Mouse (Mus musculus) heart, adult 2 months (tissue): Measurements from ENCODE around the gene Gm38100. TPM values are rescaled to one million over a fixed set of nuclear protein-coding genes. Genes with fewer than 3 reads are reported as not detected.
A peak's percentile ranks its signal among the peaks of the same experiment; 100 is the strongest.

Experiments used
- DNase-seq, 2 experiments: peaks; one replicate each; pipeline ENCODE4 v3.0.0; 2021
- H3K27ac ChIP-seq: fragments of 200-600 bp; 2 replicates; pipeline ENCODE4 v1.8.1; 2022
- H3K27me3 ChIP-seq: fragments of 200-500 bp; 2 replicates; pipeline ENCODE4 v1.6.1; 2012; ENCODE audit warnings: mild to moderate bottlenecking, low read length, inconsistent platforms, mixed read lengths; ENCODE audit not compliant: control insufficient read depth, insufficient read depth
- H3K36me3 ChIP-seq: fragments of 200-500 bp; 2 replicates; pipeline ENCODE4 v1.6.1; 2012; ENCODE audit warnings: low read length, inconsistent platforms; ENCODE audit not compliant: control insufficient read depth, insufficient read depth
- H3K4me1 ChIP-seq: fragments of 200-500 bp; 2 replicates; pipeline ENCODE4 v1.6.1; 2011; ENCODE audit warnings: low read length; ENCODE audit not compliant: control insufficient read depth, insufficient read depth
- H3K4me3 ChIP-seq: fragments of 200-600 bp; 2 replicates; pipeline ENCODE4 v1.8.1; 2022
- H3K79me2 ChIP-seq: fragments of 200-500 bp; replicated peaks from 2 replicates; pipeline ENCODE4 v1.6.1; 2012; ENCODE audit warnings: mild to moderate bottlenecking, inconsistent platforms, low read length, moderate library complexity, mixed read lengths; ENCODE audit not compliant: control insufficient read depth, insufficient read depth
- H3K9ac ChIP-seq: fragments of 200-500 bp; 2 replicates; pipeline ENCODE4 v1.6.1; 2012; ENCODE audit warnings: low read depth, mild to moderate bottlenecking, control low read depth, inconsistent platforms, low read length, mixed read lengths
- CTCF ChIP-seq: fragments of 200-600 bp; IDR thresholded peaks from 2 replicates; pipeline ENCODE4 v1.8.1; 2022; ENCODE audit warnings: antibody characterized with exemption, mild to moderate bottlenecking, moderate library complexity
- EP300 ChIP-seq: fragments of 200-500 bp; IDR thresholded peaks from 2 replicates; pipeline ENCODE4 v1.6.1; 2011; ENCODE audit warnings: low read depth, low read length, control low read depth; ENCODE audit not compliant: insufficient read depth
- POLR2A ChIP-seq: fragments of 200-500 bp; IDR thresholded peaks from 2 replicates; pipeline ENCODE4 v1.6.1; 2011; ENCODE audit warnings: mild to moderate bottlenecking, low read depth, low read length, control low read depth; ENCODE audit not compliant: insufficient read depth
- WGBS: fragments of 180-500 bp; shearing (Covaris S2); methylation state at CpG from one replicate; pipeline ENCODE4 v1.1.7; 2018; 5-methylcytosine and 5-hydroxymethylcytosine counted together
- intact Hi-C: fragments of 180-260 bp; cut with DNase I; formaldehyde crosslinking; loops from one replicate; pipeline ENCODE4 v1.15.1; 2025
- polyA plus RNA-seq: library from polyadenylated mRNA; depleted of rRNA; stranded (reverse); fragments of >200 nt; gene quantifications from 2 replicates; pipeline ENCODE4 v1.2.3, GENCODE M21; 2012
- total RNA-seq, 2 experiments: library from RNA; stranded (reverse); gene quantifications; 2 replicates each; pipeline ENCODE4 v1.2.3; 2021

Gm38100 gene
- total and polyA plus RNA-seq, 3 experiments: not detected

DNA sequence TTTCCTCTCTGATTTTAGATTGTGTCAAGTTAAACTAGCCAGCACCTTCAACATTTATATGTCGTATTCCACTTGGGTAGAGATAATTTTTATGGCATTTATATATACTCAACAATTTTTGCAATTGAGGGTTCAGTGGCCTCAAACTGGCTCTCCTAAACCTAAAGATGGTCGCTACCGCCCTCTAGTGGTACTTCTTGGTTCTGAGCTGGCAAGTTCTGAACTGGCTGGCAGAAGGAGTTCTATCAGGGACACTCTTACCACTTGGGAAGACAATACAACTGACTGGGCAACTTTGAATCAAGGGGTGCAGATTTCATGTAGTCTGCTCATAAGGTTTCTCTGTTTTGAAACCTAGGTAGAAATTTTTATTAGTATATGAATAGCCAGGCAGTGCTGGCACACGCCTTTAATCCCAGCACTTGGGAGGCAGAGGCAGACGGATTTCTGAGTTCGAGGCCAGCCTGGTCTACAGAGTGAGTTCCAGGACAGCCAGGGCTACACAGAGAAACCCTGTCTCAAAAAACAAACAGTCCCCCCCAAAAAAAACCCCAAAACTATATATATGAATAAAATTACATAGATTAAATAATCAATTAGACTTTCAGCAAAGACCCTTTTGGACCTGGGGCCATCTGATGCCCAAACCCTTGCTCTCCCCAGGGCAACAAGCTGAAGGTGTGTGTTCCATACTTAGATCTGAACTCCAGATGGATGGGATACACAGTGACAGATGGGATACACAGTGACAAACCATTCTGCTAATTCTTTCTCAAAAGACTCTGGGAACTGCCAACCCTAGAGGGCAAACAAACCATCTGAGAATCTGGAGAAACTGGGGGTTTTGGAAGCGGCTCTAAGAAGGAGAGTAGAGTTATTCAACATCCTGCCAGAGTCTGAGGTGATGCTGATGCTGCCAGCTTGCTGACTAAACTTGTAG is 4.0 kb downstream of the Gm38100 start:
- Histone ChIP-seq H3K9ac (no peak overlapping the region), H3K4me3 (no peak overlapping the region), H3K36me3 (no peaks in the 10 kb centered on the region), H3K79me2 (no peaks in the 10 kb centered on the region), H3K4me1 (no peaks in the 10 kb centered on the region), H3K27ac (no peak overlapping the region), H3K27me3 (no peaks in the 10 kb centered on the region)
- TF ChIP-seq CTCF (peak; percentile 96), POLR2A (no peak), EP300 (no peak)
- peak; percentile 56 to 78 for DNase-seq
- 44% methylated on average over 7 of the region's 7 CpGs for WGBS
- intact Hi-C loops: loop anchor here (5.0 to 10.0 kb wide), 5 partner anchors 252 to 1329 kb away; partner anchors contain the start of gene Fh1

- no peaks in the 10 kb centered on the region for H3K79me2 ChIP-seq
- H3K27ac ChIP-seq: no peak overlapping the region
- TF ChIP-seq POLR2A (no peak), CTCF (no peak), EP300 (no peak)
- WGBS: 83% methylated on average over 5 of the region's 5 CpGs
- no peaks in the 10 kb centered on the region for H3K36me3 ChIP-seq
- H3K9ac ChIP-seq: no peak overlapping the region
- intact Hi-C loops: no loop called here
- peaks cover 1% of the 10 kb centered on the region; the same call in 1 of the 2 replicates for H3K4me1 ChIP-seq
- H3K27me3 ChIP-seq: no peaks in the 10 kb centered on the region
- no peak overlapping the region for H3K4me3 ChIP-seq
- DNase-seq: peak in 1 of 2 experiments; percentile 10
Measured at GRCm38 (mm10) chr1:175931391-175931790, 11.3 kb downstream of the Gm38100 start.

DNA sequence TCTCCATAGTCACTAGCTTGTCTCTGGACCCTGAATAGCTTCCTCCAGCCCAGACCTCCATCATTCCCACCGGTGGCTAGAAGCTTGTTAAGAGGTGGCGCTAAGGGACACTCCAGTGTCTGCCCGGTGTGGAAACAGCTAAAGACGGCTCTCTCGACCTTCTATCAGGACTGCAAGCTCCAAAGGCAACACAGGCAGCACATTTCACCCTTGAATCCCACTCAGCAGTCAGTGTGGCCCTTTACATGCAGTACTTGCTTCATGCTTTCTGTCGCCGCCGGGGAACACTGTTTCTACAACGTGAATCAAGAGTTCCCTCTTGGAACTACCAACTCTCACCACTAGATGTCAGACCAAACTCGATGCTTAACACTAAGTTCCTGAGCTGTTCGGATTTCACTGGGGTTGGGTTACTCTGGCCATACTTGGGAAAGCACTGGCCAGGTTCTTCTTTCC is 16.2 kb downstream of the Gm38100 start:
- WGBS: 10% methylated on average over 11 of the region's 11 CpGs
- Histone ChIP-seq H3K27ac (no peak overlapping the region), H3K4me1 (peaks cover 1% of the 10 kb centered on the region; the same call in 1 of the 2 replicates), H3K27me3 (no peaks in the 10 kb centered on the region), H3K9ac (no peak overlapping the region), H3K4me3 (no peak overlapping the region), H3K36me3 (no peaks in the 10 kb centered on the region), H3K79me2 (no peaks in the 10 kb centered on the region)
- TF ChIP-seq CTCF (peak; percentile 89), EP300 (no peak)
- intact Hi-C loops: loop anchor here (1.0 to 5.0 kb wide), 3 partner anchors 286 to 926 kb away; no protein-coding TSS in a partner anchor
- peak; percentile 14 to 22 for DNase-seq

- TF ChIP-seq CTCF: no peak
- TF ChIP-seq EP300: no peak
- no peak for TF ChIP-seq POLR2A
- H3K27me3 ChIP-seq: no peaks in the 10 kb centered on the region
- no peak for DNase-seq
- peaks cover 1% of the 10 kb centered on the region; the same call in 1 of the 2 replicates for H3K4me1 ChIP-seq
- 82% methylated on average over 3 of the region's 3 CpGs for WGBS
- no peak overlapping the region for H3K4me3 ChIP-seq
- H3K79me2 ChIP-seq: no peaks in the 10 kb centered on the region
- H3K36me3 ChIP-seq: no peaks in the 10 kb centered on the region
- no peak overlapping the region for H3K9ac ChIP-seq
- no peak overlapping the region for H3K27ac ChIP-seq
- intact Hi-C loops: loop anchor here (5.0 kb wide), 1 partner anchor 284 kb away; no protein-coding TSS in a partner anchor
Measured at GRCm38 (mm10) chr1:175938731-175939130, 18.6 kb downstream of the Gm38100 start.

- Histone ChIP-seq H3K9ac (no peak overlapping the region), H3K27me3 (no peaks in the 10 kb centered on the region), H3K36me3 (no peaks in the 10 kb centered on the region), H3K27ac (no peak overlapping the region), H3K4me1 (no peaks in the 10 kb centered on the region), H3K4me3 (no peak overlapping the region), H3K79me2 (no peaks in the 10 kb centered on the region)
- no peak for DNase-seq
- intact Hi-C loops: no loop called here
- TF ChIP-seq POLR2A (no peak), CTCF (no peak), EP300 (no peak)
- 84% methylated on average over 7 of the region's 7 CpGs for WGBS
Measured at GRCm38 (mm10) chr1:175943168-175943567, 23.0 kb downstream of the Gm38100 start.
